Mouse (Mus musculus): Measurements from ENCODE around the gene Etfa.

Etfa gene

GRCm38 (mm10) chr9:55512027-55512543 is at the start of gene Etfa:
Etfa (minus strand) TSS chr9:55512243.
- WGBS: under 1% methylated on average over 47 of the region's 47 CpGs

GRCm38 (mm10) chr9:55560960-55561359 is 48.9 kb upstream of the Etfa start:
- WGBS: 100% methylated on average over 1 of the region's 1 CpGs

GRCm38 (mm10) chr9:55554986-55555385 is 42.9 kb upstream of the Etfa start:
- WGBS: 80% methylated on average over 1 of the region's 1 CpGs

GRCm38 (mm10) chr9:55549302-55549890 is 37.4 kb upstream of the Etfa start:
- WGBS: 47% methylated on average over 16 of the region's 16 CpGs

GRCm38 (mm10) chr9:55548871-55549270 is 36.8 kb upstream of the Etfa start:
- WGBS: 67% methylated on average over 3 of the region's 3 CpGs

GRCm38 (mm10) chr9:55546176-55547010 is 34.4 kb upstream of the Etfa start:
- WGBS: 5% methylated on average over 63 of the region's 63 CpGs

- 5% methylated on average over 41 of the region's 41 CpGs for WGBS
Observed at GRCm38 (mm10) chr9:55545556-55546175, 33.6 kb upstream of the Etfa start.

GRCm38 (mm10) chr9:55544861-55545555 is 33.0 kb upstream of the Etfa start:
- 4% methylated on average over 30 of the region's 30 CpGs for whole genome bisulfite sequencing

- WGBS: 3% methylated on average over 46 of the region's 46 CpGs
Observed at GRCm38 (mm10) chr9:55543703-55544401, 31.8 kb upstream of the Etfa start.

GRCm38 (mm10) chr9:55543336-55543702 is 31.3 kb upstream of the Etfa start:
- WGBS: 28% methylated on average over 8 of the region's 8 CpGs

GRCm38 (mm10) chr9:55542366-55543325 is 30.6 kb upstream of the Etfa start:
- WGBS: 7% methylated on average over 59 of the region's 59 CpGs

GRCm38 (mm10) chr9:55541681-55542365 is 29.8 kb upstream of the Etfa start:
- WGBS: 3% methylated on average over 59 of the region's 59 CpGs

GRCm38 (mm10) chr9:55540888-55541287 is 28.8 kb upstream of the Etfa start:
- 2% methylated on average over 28 of the region's 28 CpGs for WGBS

GRCm38 (mm10) chr9:55540391-55540770 is 28.3 kb upstream of the Etfa start:
- 6% methylated on average over 12 of the region's 12 CpGs for WGBS

GRCm38 (mm10) chr9:55539661-55540390 is 27.8 kb upstream of the Etfa start:
- 7% methylated on average over 31 of the region's 31 CpGs for WGBS

GRCm38 (mm10) chr9:55539006-55539405 is 27.0 kb upstream of the Etfa start:
- WGBS: 10% methylated on average over 1 of the region's 1 CpGs

- WGBS: 20% methylated on average over 4 of the region's 4 CpGs
Observed at GRCm38 (mm10) chr9:55538377-55538776, 26.3 kb upstream of the Etfa start, which contains the start of gene Isl2. Isl2 (plus strand) TSS chr9:55538672.

- WGBS: 20% methylated on average over 3 of the region's 3 CpGs
Observed at GRCm38 (mm10) chr9:55535907-55536306, 23.9 kb upstream of the Etfa start.

- WGBS: 58% methylated on average over 4 of the region's 4 CpGs
Observed at GRCm38 (mm10) chr9:55525716-55526115, 13.7 kb upstream of the Etfa start.

Measured in cerebral cortex, adult 2 months (tissue).